Mouse (Mus musculus): ENCODE measurements at regions not wholly inside any gene's neighbourhood (a gene's known extent, or its start where the extent isn't known, plus 50 kb on each side); places are given as distances from the start of the nearest gene placed in this dataset.

- DNase-seq (ENCODE audit: low read depth, low spot score), result no peak
These were observed 114.7 kb downstream of the Uri1 start for GRCm38 (mm10) chr7:37908618-37909130.

DNA sequence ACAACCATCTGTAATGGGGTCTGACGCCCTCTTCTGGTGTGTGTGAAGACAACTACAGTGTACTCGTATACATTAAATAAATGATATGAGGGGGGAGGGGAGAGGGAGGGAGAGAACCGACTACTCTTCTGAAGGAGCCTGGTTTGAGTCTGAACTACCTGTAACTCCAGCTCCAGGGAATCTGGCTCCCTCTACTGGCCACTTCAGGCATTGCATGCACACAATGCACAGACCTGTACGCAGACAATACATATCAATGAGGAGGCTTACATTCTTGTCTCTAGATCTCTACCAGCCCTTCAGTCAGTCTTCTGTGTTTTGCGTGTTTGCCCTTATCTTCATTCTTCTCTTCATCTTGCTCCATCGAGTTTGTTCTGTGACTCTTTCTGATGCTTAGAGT lies 120.4 kb upstream of the Zfp536 start:
- DNase-seq (ENCODE audit: low read depth, low spot score), result peak; percentile 25

- no peak for DNase-seq (ENCODE audit: low read depth, low spot score)
These were observed 100.9 kb upstream of the Zfp536 start for GRCm38 (mm10) chr7:37874382-37874781.

DNA sequence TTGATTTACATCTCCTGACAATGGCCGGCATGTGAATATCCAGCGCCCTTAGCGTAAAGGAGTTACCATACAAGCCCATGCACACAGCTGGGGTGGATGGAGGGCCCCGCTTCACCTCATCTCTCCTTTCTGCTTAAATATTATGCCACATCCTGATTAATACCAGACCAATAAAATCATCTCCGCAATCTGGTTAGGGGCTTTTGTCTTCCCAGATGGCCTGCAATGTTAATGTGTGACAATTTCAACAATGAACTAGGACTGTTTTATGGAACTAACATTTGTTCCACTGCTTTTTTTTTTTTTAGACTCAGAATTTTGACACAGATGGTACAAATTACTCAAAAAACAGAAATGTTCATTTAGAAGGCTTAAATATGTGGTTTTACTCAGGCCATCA lies 97.5 kb upstream of the Zfp536 start:
- DNase-seq (ENCODE audit: low read depth, low spot score), result no peak

GRCm38 (mm10) chr7:37866468-37866867 lies 93.0 kb upstream of the Zfp536 start:
- no peak for DNase-seq (ENCODE audit: low read depth, low spot score)

GRCm38 (mm10) chr7:37851471-37851870 lies 78.0 kb upstream of the Zfp536 start:
- no peak for DNase-seq (ENCODE audit: low read depth, low spot score)

GRCm38 (mm10) chr7:37845201-37845600 lies 71.8 kb upstream of the Zfp536 start:
- DNase-seq (ENCODE audit: low read depth, low spot score), result no peak

GRCm38 (mm10) chr7:37842000-37842513 lies 68.6 kb upstream of the Zfp536 start:
- DNase-seq (ENCODE audit: low read depth, low spot score), result no peak

GRCm38 (mm10) chr7:37841549-37841948 lies 68.1 kb upstream of the Zfp536 start:
- no peak for DNase-seq (ENCODE audit: low read depth, low spot score)

DNA sequence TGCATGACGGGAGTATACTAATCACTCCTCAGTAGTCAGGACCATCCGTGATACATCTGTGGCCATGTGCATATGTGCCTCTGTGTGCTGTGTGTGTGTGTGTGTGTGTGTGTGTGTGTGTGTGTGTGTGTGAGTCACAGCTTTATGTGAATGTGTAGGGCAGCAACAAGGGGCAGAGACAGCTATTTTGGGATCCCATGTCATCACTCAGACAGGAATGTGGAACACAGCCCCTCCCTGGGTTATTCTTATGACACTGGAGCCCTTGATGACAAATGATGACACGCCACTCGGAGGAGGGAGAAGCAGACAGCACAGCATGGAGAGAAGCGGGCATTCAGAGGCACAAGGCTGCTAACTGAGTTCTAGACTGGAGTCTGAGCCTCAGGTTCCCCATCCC lies 64.4 kb upstream of the Zfp536 start:
- no peak for DNase-seq (ENCODE audit: low read depth, low spot score)

DNA sequence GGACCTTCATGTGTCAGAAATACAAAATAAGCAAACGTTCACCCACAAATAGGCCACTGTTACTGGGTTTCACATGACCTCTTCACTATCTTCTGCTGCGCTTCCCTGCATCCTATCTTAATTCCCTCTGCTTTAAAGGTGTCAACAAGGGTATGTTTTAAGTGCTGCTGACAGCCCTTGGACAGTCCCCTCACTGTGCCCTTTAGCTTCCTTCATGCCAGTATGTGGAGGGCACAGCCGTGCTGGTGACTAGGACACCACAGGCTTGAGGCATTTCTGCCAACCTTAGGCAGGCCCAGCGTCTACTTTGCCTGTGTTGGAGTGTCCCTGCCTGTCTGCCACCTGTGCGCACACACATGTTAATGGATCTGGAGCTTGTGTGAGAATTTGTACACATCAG lies 63.9 kb upstream of the Zfp536 start:
- no peak for DNase-seq (ENCODE audit: low read depth, low spot score)

- no peak for DNase-seq (ENCODE audit: low read depth, low spot score)
These were observed 60.0 kb upstream of the Zfp536 start for GRCm38 (mm10) chr7:37833420-37833819.

- no peak for DNase-seq (ENCODE audit: low read depth, low spot score)
These were observed 58.9 kb upstream of the Zfp536 start for GRCm38 (mm10) chr7:37832322-37832721.

DNA sequence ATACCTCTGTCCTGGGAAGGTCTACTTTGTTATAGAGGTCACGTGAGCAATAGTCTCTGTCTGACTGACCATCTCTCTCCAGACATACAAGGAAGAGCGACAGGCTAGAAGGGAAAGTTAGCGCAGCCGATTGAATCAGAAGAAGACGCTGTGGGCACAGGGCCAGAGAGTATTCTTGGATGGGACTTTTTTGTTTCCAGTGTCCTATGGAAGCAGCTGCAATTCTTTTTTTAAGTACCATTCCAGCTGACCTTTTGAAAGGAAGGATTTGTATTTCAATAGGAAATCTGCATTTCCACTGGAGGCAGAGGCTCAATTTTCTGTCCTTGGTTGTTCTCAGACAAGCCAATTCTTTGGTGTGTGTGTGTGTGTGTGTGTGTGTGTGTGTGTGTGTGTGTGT lies 52.3 kb upstream of the Zfp536 start:
- DNase-seq (ENCODE audit: low read depth, low spot score), result no peak

Measured in retina, postnatal 7 days (tissue).